Mouse (Mus musculus) layer of hippocampus, adult 9-11 months (tissue): ENCODE data around the gene Pdcl2.

Source experiments
- DNase-seq: peaks from one replicate; pipeline ENCODE4 v3.0.0; 2022

Pdcl2 gene

DNA sequence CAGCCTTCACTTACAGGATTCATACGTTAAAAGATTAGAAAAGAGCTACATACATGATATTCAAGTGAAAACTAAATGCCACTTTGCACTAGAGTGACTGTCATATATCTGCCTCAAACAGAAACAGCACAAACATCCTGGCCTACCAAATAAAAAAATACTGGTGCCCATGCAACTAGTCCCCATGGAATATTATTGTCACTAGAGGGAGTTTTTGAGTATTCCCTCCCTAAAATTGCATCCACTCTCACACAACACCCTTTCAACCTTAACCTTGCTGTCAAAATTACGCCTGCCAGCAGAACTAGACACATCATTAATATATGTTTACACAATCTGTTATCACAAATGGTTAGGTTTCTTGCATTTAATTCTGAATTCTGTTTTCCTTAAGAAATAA lies 28.9 kb downstream of the Pdcl2 start:
- no peak for DNase-seq

DNA sequence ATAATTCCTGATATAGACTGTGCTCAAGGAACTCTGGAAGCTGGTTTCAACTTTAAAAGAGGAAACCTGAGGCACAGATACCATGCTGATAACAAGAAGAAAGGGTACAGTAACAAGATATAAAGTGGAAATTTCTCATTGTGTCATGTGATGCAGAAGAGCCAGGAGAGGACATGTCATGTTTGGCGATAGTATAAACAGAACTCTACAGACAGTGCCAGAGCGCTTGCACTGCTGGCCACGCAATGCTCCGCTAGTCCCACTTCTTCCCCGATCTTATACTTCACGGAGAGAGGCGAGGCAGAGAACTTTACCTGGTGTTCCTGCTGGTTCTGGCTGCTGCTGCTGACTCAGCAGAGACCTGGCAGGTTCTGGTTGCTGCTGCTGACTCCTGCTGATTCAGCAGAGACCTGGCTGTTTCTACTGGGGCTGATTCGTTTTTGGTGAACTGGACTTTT lies 41.7 kb downstream of the Pdcl2 start:
- DNase-seq = no peak

- DNase-seq = no peak
Measured at GRCm38 (mm10) chr5:76288256-76288655, 42.7 kb downstream of the Pdcl2 start.

DNA sequence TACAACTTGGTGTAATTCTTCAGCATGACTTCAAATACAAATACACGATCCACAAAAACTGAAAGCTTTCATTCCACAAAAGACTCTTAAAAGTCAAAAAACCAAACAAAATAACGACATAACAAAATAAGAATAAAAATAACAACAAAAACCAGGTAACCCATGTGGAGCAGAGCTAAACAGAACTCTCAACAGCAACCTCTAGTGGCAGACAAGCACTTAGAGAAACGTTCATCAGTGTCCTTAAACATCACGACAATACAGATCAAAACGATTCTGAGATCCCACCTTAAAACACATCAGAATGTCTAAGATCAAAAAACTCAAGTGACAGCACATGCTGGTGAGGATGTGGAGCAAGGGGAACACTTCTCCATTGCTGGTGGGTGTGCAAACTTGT lies 43.9 kb downstream of the Pdcl2 start:
- DNase-seq = no peak

DNA sequence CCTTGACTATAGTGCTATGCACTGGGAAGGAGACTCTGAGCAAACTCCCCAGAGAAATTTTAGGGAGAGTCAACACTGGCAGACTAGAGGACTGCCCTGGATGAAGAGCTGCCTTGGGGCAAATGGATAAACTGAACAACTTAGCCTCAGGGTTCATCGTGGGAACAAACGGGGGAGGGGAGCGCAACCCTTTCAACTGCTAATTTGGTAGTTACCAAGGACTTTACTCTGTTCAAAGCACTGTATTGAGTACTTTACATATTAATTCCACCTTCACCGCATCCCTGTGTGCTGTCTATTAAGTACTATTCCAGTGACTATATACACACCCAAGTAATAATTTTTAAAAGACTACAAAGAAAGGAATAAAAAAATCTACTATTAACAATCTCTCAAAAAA lies 45.3 kb downstream of the Pdcl2 start:
- DNase-seq = no peak

DNA sequence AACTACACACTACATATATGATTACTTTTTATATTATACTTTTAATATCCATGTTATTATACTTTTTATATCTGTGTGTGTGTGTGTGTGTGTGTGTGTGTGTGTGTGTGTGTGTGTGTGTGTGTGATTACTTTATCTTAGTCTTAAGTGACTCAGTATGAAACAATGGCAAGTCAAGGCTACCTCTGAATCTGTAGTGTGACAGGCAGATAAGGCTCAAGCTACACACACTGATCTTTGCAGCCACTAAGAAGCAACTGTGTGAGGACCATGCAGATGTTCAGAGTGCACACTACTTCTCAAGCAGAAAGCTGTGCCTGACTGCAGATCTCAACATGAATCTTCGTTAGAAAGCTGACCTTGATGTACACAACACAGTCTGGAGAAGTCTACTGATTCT lies 47.1 kb downstream of the Pdcl2 start:
- no peak for DNase-seq

DNA sequence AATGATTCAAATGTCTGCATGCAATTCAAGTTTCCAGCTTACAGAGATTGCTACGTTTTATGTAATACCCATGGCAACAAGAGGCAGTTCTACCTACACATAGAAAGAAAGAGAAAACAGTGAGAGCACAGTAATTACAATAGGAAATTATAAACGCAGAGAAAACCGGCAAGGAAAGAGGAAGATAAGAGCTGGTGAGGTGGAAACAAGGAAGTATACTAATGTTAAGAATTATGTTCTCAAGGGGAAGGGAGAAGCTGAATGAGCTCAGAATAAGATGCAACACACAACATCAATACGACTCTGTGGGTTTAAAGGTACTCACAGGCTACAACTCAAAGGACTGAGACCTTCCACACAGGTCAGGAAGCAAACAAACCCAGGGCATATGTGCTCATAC lies 56.0 kb downstream of the Pdcl2 start:
- DNase-seq = no peak
